Mouse (Mus musculus) brain, embryonic 14.5 days (tissue): ENCODE results near the gene Sag.

Experiments used
- CTCF ChIP-seq: fragments of 200-500 bp; IDR thresholded peaks from 2 replicates; pipeline ENCODE4 v1.5.1; 2012; ENCODE audit warnings: inconsistent platforms, mild to moderate bottlenecking, moderate library complexity, borderline replicate concordance; ENCODE audit not compliant: insufficient read depth, insufficient read length; ENCODE audit errors: extremely low read depth
- POLR2A ChIP-seq: fragments of 200-500 bp; IDR thresholded peaks from 2 replicates; pipeline ENCODE4 v1.6.1; 2012; ENCODE audit warnings: mild to moderate bottlenecking, inconsistent platforms, borderline replicate concordance; ENCODE audit not compliant: poor library complexity, insufficient read depth, insufficient read length, severe bottlenecking; ENCODE audit errors: extremely low read depth

- TF ChIP-seq POLR2A: no peak
- no peak for TF ChIP-seq CTCF
Measured at GRCm38 (mm10) chr1:87890960-87891359, 87.5 kb downstream of the Sag start.
